Mouse (Mus musculus) v-Abl transformed pro-B cells (cell line): ENCODE results near the gene Egfem1.

Experiments used
- in situ Hi-C, 2 experiments: fragments of 400-800 bp; cut with MboI; formaldehyde crosslinking; loops; one replicate each; pipeline ENCODE4 v1.15.1; 2025; ENCODE audit not compliant: unreplicated experiment in 2 of 2

The Egfem1 gene

GRCm38 (mm10) chr3:29081952-29082295 lies at the start of gene Egfem1:
Gene Egfem1, plus strand, starts transcription at chr3:29082023.
- in situ Hi-C loops = no loop called here

GRCm38 (mm10) chr3:29033107-29033506 lies 48.7 kb upstream of the Egfem1 start:
- in situ Hi-C loops = no loop called here

DNA sequence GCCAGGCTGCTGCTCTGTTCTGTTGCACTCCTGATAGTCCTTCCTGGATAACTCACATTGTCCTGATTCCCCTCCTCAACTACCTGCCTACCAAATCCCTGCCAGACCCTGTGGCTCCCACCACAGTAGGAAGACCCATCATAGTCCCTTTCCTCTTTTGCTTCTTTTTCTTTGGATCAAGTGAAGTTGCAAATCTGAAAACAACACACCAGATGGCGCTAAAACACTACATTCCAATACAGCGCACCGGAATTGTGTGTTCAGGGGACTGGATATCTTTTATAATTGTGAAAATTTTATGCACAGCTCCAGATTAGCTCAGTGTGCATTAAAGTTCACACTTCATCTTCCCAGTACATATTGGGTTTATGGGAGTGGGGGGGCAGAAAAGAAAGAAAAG lies 45.7 kb upstream of the Egfem1 start:
- in situ Hi-C loops = no loop called here

GRCm38 (mm10) chr3:29036620-29037019 lies 45.2 kb upstream of the Egfem1 start:
- in situ Hi-C loops = no loop called here

GRCm38 (mm10) chr3:29040064-29040463 lies 41.8 kb upstream of the Egfem1 start:
- in situ Hi-C loops = no loop called here

- in situ Hi-C loops = no loop called here
Observed at GRCm38 (mm10) chr3:29046281-29046680, 35.5 kb upstream of the Egfem1 start.

DNA sequence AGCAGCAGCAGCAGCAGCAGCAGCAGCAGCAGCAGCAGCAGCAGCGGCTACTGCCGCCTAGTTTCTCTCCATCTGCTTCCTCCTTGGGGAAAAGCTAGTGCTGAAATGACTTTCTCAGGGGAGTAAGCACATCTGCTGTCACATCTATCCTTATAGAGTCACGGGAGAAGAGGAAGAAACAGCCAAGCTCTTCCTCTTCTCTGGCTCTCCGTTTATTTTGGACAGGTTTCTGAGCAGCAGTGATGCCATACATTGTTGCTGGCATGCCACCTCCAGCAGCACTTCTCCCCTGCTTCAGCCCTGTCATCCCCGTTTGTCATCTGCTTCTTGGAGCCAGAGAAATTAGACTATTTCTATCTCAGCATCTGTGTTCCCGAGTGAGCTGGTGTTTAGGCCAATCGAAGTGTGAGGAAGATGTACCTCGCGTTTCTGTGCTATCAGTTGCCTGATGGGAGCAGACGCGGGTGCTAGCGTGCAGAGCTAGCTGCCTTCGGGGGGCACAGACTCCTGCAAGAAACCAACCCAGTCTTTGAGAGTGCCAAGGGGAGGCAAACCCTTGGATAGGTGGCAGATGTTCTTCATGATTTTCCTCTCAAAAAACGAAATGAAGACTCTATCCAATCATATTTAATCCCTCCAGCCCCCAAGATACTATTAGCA lies 34.4 kb upstream of the Egfem1 start:
- in situ Hi-C loops = no loop called here

- in situ Hi-C loops = no loop called here
Observed at GRCm38 (mm10) chr3:29063156-29063555, 18.7 kb upstream of the Egfem1 start.

DNA sequence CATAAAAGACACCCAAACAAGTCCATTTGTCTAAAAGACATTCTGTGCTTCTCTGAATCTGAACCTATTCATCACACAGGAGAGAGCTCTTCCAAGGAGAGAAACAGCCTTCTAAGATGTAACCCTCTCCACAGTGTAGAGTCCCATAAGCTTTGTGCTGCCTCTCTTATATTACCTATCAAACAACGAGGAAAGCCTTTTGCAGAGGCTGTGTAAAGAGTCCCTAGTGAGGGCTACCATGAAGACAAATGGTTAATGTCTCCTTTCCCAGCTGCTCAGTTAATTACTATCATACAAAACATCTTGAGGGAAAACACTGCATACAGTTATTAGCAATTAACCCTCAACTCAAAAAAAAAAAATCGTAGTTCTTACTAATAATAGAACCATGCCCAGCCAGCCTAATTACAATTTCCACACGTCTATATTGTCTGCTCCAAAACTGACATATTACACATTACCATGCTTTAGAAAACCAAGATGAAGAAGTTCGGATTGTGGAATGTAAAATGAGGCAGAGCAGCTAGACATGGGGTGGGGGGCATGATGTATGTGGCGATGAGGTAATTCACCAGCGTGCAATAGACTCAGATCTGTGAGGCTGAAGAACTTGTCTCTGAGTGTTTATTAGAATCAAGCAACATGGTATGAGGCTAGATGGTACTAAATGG lies 13.3 kb upstream of the Egfem1 start:
- in situ Hi-C loops = no loop called here

DNA sequence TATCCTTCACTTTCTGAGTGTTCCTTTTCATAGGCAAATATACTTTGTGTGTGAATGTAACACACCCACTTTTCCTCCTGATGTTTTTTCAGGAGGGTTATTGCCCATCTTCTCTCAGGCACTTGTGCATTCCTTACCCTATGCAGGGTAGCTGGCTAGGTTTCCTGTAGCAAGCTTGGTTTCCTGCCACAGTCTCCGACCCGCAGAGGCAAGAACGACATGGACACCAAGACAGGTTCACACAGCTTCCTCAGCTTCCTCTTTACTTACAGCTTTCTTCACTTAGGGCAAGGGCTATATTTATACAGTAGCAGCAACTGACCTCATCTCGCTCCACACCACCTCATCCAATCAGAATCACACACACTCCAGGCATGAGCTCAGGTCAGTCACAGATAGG lies 10.5 kb upstream of the Egfem1 start:
- in situ Hi-C loops = no loop called here

DNA sequence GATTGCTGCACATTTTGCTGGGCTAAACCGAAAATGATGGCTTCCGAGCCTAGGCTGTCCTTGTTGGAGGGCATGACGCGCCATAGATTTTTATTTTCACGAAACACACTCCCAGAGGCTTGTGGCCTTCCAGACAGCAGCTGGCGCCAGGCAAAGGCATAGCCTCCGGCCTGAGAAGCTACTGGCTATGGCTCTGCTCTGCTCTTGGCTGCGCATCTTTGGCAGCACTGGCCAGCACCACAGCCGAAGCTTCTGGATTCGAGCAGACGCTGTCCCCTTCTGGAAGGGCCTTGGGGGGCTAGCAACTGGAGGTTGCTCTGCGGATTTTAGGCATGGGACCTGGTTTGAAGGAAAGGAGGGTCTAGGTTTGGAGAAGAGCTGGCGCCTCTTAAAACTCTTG lies 306 bp upstream of the Egfem1 start:
- in situ Hi-C loops = no loop called here

DNA sequence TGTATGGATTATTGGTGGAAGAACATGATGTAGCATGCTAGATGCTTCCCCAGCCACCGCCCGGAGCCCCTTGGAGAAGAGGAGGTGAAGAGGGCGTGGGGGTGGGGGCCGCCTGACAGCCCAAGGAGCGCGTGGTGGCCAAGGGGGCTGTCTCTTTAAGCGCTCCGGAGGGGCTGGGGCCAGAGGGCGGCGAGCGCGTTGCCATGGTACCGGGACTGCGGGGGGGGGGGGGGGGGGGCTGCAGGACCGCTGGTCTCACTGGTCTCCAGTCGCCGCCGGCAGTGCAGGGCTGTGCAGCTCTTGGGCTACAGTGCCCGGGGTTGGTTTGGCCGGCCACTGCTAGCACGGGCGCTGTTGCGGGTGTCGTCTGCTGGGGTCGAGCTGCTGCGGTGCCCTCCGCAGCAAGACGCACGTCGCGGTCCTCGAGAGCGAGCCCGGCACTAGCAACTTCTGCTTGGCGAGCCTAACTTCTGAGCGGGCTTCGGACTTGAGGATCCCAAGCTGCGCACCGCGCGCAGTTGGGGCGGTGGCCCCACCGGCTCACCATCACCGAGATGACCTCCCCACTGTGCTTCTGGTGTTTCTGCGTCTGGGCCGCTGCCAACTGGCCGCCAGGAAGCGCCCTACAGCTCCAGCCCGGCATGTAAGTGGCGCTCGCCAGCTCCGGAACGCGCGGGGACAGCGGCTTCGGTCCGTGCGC lies 623 bp downstream of the Egfem1 start:
- in situ Hi-C loops = no loop called here

GRCm38 (mm10) chr3:29082996-29083350 lies 1.1 kb downstream of the Egfem1 start:
- in situ Hi-C loops = no loop called here

- in situ Hi-C loops = no loop called here
Observed at GRCm38 (mm10) chr3:29098467-29098866, 16.6 kb downstream of the Egfem1 start.

DNA sequence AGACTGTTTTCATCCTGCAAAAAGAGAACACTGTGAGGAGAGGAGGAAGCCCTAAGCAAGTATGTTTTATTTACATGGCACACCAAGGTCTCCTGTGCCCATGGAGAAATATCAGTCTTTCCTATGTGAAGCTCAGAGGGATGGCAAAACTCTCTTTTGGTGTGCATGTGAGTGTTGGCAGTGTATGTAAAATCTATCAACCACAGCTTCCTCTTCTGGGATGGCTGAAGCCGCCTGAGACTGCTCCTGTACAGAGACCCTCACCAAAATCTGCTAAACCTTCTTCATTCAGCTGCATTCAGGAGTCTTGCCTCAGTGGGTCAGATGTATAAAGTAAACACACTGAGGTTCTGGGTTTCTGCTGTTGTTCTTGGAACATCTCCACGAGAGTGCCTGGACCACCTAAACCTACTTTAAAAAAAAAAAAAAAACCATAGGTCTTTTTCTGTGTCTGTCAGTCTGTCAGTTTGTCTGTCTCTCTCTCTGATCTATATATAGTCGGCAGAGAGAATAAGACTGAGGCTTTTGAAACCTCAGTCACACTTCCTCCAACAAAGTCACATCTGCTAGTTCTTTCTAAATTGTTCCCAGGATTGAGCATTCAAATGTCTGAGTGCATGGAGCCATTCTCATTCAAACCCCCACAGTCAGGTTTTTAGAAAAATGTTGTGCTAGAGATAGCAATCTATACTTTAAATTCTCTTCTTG lies 24.3 kb downstream of the Egfem1 start:
- in situ Hi-C loops = no loop called here

DNA sequence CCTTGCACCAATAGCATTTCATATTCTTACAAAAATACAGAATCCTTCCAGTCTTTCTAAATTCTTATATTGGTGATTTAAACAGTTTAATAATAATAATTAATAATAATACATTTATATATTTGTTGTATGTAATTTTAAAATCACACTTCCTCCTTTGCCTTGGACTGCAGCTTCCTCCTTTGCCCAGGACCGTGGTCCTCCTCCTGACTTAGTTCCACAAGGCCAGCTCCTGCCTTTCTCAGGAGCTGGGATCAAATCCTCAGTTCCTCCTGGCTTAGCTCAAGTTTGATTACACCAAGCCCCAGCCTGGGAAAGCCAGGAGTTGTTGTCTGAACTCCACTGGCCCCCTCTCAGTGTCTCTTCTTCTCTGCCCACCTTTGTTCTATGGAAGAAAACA lies 25.3 kb downstream of the Egfem1 start:
- in situ Hi-C loops = no loop called here

GRCm38 (mm10) chr3:29110321-29110720 lies 28.5 kb downstream of the Egfem1 start:
- in situ Hi-C loops = no loop called here

GRCm38 (mm10) chr3:29114517-29114916 lies 32.7 kb downstream of the Egfem1 start:
- in situ Hi-C loops = no loop called here

DNA sequence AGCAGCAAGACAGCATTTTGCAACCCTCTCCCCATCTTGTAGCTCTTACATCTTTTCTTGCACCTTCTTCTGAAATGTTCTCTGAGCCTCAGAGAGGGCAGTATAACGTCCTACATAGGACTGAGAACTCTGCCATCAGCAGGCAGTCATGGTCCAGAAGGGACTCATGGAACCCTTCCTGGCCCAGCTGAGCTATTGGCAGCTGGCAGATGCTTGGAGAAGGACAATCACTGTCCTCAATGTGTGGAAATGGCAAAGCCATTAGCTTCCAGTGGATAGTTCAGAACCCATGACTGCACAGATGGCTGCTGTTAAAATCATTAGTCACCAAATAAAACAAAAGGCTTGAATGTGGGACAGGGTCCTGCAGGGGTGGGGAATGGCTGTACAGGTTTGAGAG lies 35.6 kb downstream of the Egfem1 start:
- in situ Hi-C loops = no loop called here

DNA sequence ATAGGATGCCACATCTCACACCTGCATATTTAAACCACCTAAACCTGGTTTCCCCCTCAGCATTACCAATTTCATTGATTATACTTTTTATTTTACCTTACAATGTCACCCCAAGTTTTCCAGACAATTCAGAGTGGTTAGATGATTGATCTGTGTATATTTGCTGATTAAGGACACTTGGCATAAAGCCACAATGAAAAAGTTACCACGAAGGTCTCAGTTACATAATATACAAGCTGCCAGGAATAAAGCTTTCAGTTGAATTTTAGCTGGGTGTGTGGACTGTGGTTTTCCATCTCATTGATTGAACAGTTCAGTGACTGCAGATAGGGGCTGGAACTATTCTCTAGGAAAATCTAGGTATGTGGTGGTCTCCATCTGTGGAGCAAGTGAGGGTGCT lies 40.7 kb downstream of the Egfem1 start:
- in situ Hi-C loops = no loop called here
